Mouse (Mus musculus): ENCODE results near the gene Hipk2.
"Not testable (repeated sequence)": the region's sequence is repeated elsewhere in the genome, so short reads cannot be mapped to it uniquely, and the experiment has no call there.

The Hipk2 gene

DNA sequence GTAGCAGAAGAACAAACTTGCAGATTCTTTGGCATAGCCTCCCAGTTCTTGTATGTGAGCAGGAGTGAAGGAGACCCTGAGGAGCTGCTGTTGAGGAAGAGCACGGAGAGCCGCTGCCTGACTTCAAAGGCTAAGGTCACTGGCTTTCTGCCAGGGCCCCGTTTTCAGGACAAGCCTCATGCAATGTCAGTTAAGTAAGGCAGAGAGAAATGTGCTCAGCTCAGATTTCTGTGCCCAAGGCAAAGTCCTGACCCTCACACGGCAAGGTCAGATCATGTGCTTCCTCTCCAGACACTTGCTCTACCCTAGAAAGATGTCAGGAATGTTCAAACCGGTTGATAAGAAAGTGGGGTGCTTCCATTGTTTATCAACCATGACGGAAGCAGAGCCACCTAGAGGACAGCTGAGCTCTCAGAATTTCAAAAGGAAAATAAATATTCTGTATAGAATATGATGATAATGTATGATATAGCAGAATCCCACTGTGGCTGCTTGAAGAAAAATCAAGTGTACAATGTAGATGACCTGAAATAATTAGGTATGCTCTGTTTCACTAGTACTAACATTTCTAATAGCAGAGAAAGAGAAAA is 173.1 kb downstream of the Hipk2 start:
- no peak for DNase-seq (ENCODE audit: low read depth, low spot score)

- DNase-seq (ENCODE audit: low read depth, low spot score), result no peak
Observed at GRCm38 (mm10) chr6:38701421-38701820, 174.5 kb downstream of the Hipk2 start.

- no peak for DNase-seq (ENCODE audit: low read depth, low spot score)
Observed at GRCm38 (mm10) chr6:38698233-38698889, 177.6 kb downstream of the Hipk2 start.

GRCm38 (mm10) chr6:38696570-38696969 is 179.4 kb downstream of the Hipk2 start:
- DNase-seq (ENCODE audit: low read depth, low spot score), result no peak

- peak; percentile 82 for DNase-seq (ENCODE audit: low read depth, low spot score)
Observed at GRCm38 (mm10) chr6:38695380-38696054, 180.4 kb downstream of the Hipk2 start.

DNA sequence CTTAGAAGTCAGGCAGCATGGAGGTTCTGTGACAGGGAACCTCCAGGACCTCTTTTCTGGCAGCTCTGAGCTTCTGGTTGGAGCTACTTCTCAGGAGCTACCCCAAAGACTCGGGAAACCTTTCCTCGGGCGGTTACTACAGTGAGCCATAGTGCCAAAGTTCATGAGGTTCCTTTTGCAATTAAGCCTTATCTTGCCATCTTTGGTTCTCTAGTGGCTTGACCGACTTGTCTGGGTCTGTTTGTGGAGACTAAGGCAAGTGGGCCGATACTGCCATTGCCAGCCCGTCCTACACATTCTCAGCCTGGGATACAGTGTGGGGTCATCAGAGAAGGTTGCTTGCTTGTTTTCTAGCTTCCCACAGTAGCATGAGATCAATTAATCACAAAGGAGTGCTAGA is 183.4 kb downstream of the Hipk2 start:
- DNase-seq (ENCODE audit: low read depth, low spot score), result no peak

- DNase-seq (ENCODE audit: low read depth, low spot score), result no peak
Observed at GRCm38 (mm10) chr6:38691052-38691451, 184.9 kb downstream of the Hipk2 start.

- no peak for DNase-seq (ENCODE audit: low read depth, low spot score)
Observed at GRCm38 (mm10) chr6:38690615-38691014, 185.3 kb downstream of the Hipk2 start.

DNA sequence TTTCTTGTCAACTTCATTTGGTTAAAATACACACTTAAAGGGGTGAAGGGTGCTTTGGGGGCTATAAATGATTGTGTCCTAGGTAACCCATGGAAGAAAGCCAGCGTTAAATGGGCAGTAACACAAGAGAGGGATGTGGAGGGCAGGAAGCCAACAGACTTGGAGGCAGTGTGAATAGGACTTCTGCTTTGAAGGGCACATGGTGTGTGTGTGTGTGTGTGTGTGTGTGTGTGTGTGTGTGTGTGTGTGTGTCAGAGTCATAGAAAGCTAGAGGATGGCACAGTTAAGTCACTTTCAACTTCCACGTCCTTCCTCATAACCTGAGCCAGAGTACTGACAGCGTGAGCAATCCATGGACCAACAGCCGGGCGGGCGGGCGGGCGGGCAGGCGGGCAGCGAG is 187.1 kb downstream of the Hipk2 start:
- DNase-seq (ENCODE audit: low read depth, low spot score), result no peak

DNA sequence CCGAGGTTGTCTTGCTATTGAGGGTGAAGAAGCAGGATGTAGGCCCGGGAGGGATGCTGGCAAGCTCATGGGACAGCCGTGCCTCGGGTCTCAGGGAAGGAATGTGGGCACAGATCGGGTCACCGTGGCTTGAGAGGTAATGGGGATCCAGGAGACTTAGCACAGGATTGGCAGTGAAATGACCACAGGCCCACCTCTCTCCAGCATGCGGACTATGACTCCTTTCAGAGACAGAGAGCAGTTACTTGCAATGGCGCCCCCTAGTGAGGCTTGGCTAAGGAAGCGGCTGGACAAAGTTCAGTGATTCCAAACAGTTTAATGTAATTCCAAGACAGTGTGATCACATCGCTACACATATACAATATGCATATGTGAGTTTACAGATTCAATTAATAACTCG is 188.7 kb downstream of the Hipk2 start:
- peak; percentile 75 for DNase-seq (ENCODE audit: low read depth, low spot score)

DNA sequence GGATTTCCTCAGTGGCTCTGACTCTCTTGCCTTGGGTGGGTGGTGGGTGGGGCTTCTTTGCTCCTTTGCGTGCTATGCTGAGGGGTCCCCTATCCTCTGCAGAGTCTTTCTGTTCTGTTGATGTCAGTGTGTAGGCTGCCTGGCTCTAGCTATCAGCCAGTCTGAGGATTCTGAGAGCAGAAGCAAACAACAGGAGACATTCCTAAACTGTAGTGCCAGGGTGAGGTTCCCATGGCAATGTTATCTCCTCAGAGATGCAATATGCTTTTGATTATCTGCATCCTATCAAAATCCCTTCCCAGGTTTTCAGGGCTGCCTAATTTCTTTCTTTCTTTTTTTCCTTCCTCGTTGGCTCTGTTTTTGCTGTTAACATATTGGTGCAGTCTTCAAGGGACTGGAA is 193.4 kb downstream of the Hipk2 start:
- DNase-seq (ENCODE audit: low read depth, low spot score), result no peak

- peak; percentile 70 for DNase-seq (ENCODE audit: low read depth, low spot score)
Observed at GRCm38 (mm10) chr6:38677629-38678028, 198.3 kb downstream of the Hipk2 start.

- no peak for DNase-seq (ENCODE audit: low read depth, low spot score)
Observed at GRCm38 (mm10) chr6:38676723-38677122, 199.2 kb downstream of the Hipk2 start.

- DNase-seq (ENCODE audit: low read depth, low spot score), result no peak
Observed at GRCm38 (mm10) chr6:38676217-38676616, 199.7 kb downstream of the Hipk2 start.

DNA sequence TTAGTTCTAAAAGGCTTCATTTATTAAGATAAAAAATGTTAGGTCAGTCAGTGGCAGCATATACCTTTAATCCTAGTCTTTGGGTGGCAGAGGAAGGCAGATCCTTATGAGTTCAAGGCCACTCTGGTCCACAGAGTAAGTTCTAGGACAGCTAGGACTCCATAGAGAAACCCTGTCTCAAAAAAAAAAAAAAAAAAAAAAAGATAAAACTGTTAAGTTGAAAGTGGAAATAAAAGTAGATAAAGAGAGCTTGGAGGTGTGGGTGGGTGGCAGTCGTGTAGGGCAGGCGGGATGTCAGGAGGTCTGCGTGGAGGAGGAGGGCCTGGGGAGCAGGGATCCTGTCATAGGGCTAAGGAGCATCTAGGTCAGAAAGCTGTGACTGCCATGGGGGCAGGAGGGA is 204.0 kb downstream of the Hipk2 start:
- no peak for DNase-seq (ENCODE audit: low read depth, low spot score)

GRCm38 (mm10) chr6:38671270-38671669 is 204.7 kb downstream of the Hipk2 start:
- DNase-seq (ENCODE audit: low read depth, low spot score), result no peak

- DNase-seq (ENCODE audit: low read depth, low spot score), result not testable (repeated sequence)
Observed at GRCm38 (mm10) chr6:38670488-38670887, 205.5 kb downstream of the Hipk2 start.

GRCm38 (mm10) chr6:38669580-38669979 is 206.4 kb downstream of the Hipk2 start:
- DNase-seq (ENCODE audit: low read depth, low spot score), result peak; percentile 55

GRCm38 (mm10) chr6:38662714-38663615 is 213.0 kb downstream of the Hipk2 start, which contains the start of gene Clec2l:
TSS of gene Clec2l (plus strand) at chr6:38663069.
- peak; percentile 33 for DNase-seq (ENCODE audit: low read depth, low spot score)

DNA sequence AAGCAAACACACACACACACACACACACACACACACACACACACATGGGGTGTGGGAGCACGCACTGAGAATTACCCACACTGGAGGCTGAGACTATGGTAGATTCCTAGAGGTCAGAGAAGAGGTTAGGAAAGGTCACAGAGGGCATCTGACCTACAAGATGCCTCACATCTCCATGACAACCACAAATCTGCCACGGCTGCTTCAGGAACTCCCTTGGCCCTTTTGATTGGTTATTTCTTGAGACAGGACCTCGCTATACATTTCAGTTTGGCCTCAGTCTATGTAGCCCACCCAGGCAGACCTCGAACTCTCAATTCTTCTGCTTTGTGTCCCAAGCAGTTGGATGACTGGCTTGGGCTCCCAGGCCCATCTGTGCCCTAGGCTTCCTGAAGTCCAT is 214.3 kb downstream of the Hipk2 start:
- DNase-seq (ENCODE audit: low read depth, low spot score), result peak; percentile 38

- DNase-seq (ENCODE audit: low read depth, low spot score), result peak; percentile 85
Observed at GRCm38 (mm10) chr6:38650263-38650937, 225.6 kb downstream of the Hipk2 start.
